Mouse (Mus musculus): ENCODE results near the gene Rgs7.
A peak's percentile ranks its signal among the peaks of the same experiment; 100 is the strongest.

The Rgs7 gene

GRCm38 (mm10) chr1:175491861-175492682 lies at the start of gene Rgs7:
Rgs7 (minus strand) TSS chr1:175492500.
- peak in 1 of 2 experiments; percentile 3 for DNase-seq (ENCODE audit: low spot score in 2 of 2)

GRCm38 (mm10) chr1:175540700-175541099 lies 48.4 kb upstream of the Rgs7 start:
- DNase-seq (ENCODE audit: low spot score in 2 of 2), result no peak

GRCm38 (mm10) chr1:175537321-175537720 lies 45.0 kb upstream of the Rgs7 start:
- DNase-seq (ENCODE audit: low spot score in 2 of 2), result no peak

GRCm38 (mm10) chr1:175529858-175530257 lies 37.6 kb upstream of the Rgs7 start:
- no peak for DNase-seq (ENCODE audit: low spot score in 2 of 2)

GRCm38 (mm10) chr1:175524626-175525294 lies 32.5 kb upstream of the Rgs7 start:
- DNase-seq (ENCODE audit: low spot score in 2 of 2), result peak in 1 of 2 experiments; percentile 4

GRCm38 (mm10) chr1:175523572-175523971 lies 31.3 kb upstream of the Rgs7 start:
- no peak for DNase-seq (ENCODE audit: low spot score in 2 of 2)

GRCm38 (mm10) chr1:175514543-175514942 lies 22.2 kb upstream of the Rgs7 start:
- DNase-seq (ENCODE audit: low spot score in 2 of 2), result no peak

GRCm38 (mm10) chr1:175512173-175512572 lies 19.9 kb upstream of the Rgs7 start:
- no peak for DNase-seq (ENCODE audit: low spot score in 2 of 2)

- DNase-seq (ENCODE audit: low spot score in 2 of 2), result no peak
These were observed 17.7 kb upstream of the Rgs7 start for GRCm38 (mm10) chr1:175509989-175510388.

- no peak for DNase-seq (ENCODE audit: low spot score in 2 of 2)
These were observed 363 bp upstream of the Rgs7 start for GRCm38 (mm10) chr1:175492683-175493043.

- DNase-seq (ENCODE audit: low spot score in 2 of 2), result no peak
These were observed 814 bp downstream of the Rgs7 start for GRCm38 (mm10) chr1:175491511-175491860.

- DNase-seq (ENCODE audit: low spot score in 2 of 2), result no peak
These were observed 7.2 kb downstream of the Rgs7 start for GRCm38 (mm10) chr1:175485109-175485508.

GRCm38 (mm10) chr1:175473060-175473459 lies 19.2 kb downstream of the Rgs7 start:
- DNase-seq (ENCODE audit: low spot score in 2 of 2), result no peak

- DNase-seq (ENCODE audit: low spot score in 2 of 2), result no peak
These were observed 23.1 kb downstream of the Rgs7 start for GRCm38 (mm10) chr1:175469087-175469788.

GRCm38 (mm10) chr1:175464566-175464965 lies 27.7 kb downstream of the Rgs7 start:
- no peak for DNase-seq (ENCODE audit: low spot score in 2 of 2)

GRCm38 (mm10) chr1:175462351-175462750 lies 29.9 kb downstream of the Rgs7 start:
- DNase-seq (ENCODE audit: low spot score in 2 of 2), result no peak

- DNase-seq (ENCODE audit: low spot score in 2 of 2), result no peak
These were observed 38.2 kb downstream of the Rgs7 start for GRCm38 (mm10) chr1:175454041-175454636.

GRCm38 (mm10) chr1:175448017-175448416 lies 44.3 kb downstream of the Rgs7 start:
- DNase-seq (ENCODE audit: low spot score in 2 of 2), result no peak

- no peak for DNase-seq (ENCODE audit: low spot score in 2 of 2)
These were observed 49.4 kb downstream of the Rgs7 start for GRCm38 (mm10) chr1:175442939-175443338.

GRCm38 (mm10) chr1:175442025-175442424 lies 50.3 kb downstream of the Rgs7 start:
- DNase-seq (ENCODE audit: low spot score in 2 of 2), result no peak

GRCm38 (mm10) chr1:175433622-175434204 lies 58.6 kb downstream of the Rgs7 start:
- DNase-seq (ENCODE audit: low spot score in 2 of 2), result no peak

GRCm38 (mm10) chr1:175433128-175433527 lies 59.2 kb downstream of the Rgs7 start:
- no peak for DNase-seq (ENCODE audit: low spot score in 2 of 2)
